Mouse (Mus musculus): ENCODE data around the gene Sh3tc1. TPM values are rescaled to one million over a fixed set of nuclear protein-coding genes. Genes with fewer than 3 reads are reported as not detected.

Sh3tc1 gene
- total RNA-seq, 2 experiments from 2014 or later: 1.6 to 2.7 TPM

DNA sequence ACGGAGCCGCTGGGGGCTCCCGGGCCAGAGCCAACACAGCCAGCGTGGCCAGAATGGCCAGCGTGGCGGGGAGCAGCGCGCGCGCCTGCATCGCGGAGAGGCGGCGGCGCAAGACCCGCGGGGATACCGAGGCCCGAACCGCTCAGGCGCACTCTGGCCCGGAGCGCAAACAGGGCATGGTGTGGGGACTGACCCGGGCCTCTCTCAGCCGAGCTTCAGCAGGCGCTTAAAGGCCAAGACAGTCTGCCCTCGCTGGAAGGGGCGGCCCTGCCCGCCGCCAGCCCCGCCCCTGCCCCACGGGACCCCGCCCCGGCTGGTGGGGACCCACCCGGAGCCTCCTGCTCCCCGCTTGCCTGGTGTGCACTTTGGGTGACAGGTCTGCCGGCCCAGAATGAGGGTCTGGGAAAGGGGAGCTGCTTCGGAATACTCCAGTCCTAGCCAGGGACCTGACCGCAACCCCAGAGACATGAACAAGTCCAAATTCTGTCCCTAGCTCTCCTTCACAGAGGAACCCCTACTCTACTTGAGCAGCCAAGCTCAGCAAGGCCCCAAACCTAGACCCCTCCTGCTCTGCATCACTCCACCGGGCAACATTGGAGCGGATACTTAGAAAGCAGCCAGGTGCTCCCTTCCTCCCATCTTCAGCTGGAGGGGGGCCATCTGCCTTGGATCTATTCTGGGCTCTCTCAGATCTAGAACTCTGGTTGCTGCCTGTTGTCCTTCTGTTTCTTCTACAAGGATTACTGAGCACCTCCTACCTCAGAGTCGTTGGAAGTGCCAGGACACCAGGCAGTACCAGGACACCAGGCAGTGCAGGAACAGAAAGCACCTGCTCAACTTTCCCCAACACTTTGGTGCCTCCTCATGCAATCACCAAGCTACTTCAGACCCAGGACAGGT, 60.3 kb downstream of the Sh3tc1 start, which contains the start of gene Htra3:
Htra3 (minus strand) TSS at position 527 of the 900 bp plus-strand sequence.
- no peak for DNase-seq

DNA sequence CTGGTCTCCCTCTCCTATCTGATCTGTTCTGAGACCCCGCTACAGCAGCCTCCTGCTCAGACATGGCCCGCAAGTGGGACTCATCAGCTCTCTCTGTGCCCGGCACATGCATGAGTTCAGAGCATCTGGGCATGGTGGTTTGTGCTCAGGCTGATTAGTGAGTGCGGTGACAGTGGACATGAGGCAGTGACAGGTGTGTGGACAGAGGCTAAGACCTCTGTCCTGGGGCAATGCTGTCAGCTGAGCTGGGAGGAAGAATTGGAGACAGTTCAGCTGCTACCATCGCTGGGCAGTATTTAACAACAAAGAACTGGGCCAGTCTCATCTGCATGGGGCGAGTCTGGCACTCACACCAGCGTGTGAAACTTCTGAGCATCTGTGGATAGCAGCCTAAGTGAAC, 62.8 kb downstream of the Sh3tc1 start:
- DNase-seq: no peak

- no peak for DNase-seq
Observed at GRCm38 (mm10) chr5:35674081-35674555, 65.7 kb downstream of the Sh3tc1 start.

DNA sequence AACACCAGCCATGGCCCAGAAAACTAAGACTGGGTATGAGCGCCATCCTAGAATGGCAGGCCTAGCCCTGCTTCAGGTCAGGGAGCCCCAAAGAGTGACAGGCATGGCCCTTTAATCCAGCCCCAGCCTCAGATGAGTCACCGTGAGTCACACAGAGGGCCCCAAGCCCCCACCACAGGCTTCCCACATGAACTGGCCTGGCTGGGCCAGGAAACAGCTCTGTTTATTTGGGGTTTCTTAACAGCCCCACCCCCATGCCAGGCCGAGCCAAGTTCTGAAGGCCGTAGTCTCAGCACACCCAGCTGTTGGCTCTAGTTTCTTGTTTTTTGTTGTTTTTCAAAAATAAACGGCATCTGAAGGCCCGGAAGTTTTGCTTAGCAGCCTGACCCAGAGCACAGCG, 66.7 kb downstream of the Sh3tc1 start:
- peak; percentile 44 to 52 for DNase-seq

DNA sequence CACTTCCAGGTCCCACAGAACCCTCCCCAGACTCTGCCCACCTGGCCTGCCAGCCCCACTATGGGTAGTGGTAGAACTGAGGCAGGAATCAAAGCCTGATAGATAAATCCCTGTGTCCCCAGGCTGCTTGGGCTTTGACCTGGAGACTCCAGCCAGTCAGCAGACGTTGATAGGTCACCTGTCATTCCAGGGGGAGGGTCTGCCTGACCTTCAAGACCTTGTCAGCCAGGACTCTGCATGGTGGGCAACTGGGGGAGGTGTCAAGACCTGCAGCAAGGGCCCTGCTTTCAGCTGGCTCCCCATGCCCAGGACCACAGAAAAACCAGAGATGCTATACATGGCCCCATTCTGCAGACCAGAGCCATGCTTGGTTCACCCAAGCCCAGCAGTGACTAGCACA, 67.2 kb downstream of the Sh3tc1 start:
- DNase-seq: no peak

DNA sequence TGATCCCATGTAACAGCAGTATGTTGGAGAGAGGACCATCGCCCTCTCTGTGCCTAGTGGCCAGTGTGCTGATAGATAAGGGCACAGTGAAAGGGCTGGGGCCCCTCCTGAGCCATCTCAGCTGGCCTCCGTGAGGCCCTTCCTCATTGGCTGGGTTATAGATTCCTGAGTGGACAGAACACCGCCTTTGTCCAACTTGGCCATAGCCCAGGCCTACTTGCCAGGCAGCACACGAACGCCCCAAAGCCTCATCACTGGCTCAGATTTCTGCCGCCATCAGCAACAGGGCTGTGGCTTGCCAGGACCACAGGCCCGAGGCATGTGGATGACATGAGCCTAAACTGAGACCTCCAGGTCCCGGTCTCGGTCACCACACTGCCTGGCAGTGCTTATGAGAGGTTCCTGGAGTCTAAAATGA, 68.3 kb downstream of the Sh3tc1 start:
- DNase-seq: peak; percentile 51 to 59

DNA sequence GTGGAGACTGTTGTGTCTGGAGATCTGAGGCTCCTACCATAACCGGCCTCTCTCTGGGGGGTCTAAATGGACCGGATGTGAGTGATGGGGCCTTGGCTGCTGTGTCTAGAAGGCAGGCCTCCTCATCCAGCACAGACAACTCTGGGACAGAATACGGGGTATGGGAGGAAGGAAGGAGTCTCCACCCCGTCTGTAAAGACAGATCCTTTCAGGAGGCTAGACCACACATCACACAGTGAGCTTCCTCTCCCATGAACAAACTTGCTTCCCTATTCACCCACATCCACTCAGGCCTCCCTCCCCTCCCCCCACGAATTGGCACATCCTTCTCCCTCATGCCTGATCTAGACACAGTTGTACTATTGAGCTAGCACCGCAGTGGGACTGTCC, 69.4 kb downstream of the Sh3tc1 start:
- no peak for DNase-seq

DNA sequence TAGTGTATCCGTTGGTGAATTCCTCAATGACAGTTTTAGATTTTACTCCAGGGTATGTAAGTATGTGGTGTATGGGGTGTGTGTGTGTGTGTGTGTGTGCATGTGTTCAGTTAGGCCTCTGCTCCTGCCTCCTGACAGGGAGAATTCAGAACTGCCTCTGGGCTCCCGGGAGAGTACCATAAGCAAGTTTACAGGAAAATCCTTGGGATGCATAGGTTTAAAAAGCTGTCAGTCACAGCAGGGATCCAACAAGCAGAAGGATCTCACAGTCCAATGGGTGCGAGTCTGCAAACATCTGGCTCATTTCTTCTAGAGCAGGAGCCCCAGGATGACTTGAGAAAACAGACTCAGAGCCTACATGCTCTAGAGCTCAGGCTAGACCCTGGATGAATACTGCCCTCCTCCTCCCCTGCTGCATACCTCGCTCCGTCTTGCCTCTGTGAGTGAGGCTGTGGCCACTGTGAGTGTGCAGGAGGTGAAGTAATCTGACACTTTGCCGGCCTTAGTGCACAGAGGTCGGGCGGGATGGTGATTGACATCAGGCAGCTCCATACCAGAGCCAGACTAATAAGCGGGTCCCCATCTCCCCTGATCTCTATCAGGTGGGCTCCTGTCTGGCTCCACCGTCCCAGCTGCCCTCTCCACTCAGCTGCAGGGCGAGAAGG, 69.9 kb downstream of the Sh3tc1 start:
- no peak for DNase-seq

DNA sequence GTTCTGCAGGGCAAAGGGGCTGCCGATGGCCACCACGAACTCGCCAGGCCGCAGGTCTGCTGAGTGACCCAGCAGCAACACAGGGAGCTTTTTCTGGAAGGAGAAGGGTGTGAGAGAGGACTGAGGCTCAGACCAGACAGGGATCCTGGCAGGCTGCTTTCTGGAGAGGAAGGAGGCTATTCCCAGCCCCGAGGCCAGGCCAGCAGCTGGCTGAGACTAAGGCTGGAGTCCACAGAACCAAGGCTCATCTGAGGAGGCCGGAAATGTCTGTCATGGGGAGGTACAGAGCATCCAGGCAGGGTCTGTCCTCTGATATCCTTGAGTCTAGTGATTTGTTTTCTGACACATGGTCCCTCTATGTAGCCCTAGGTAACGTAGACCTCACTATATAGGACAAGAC, 73.6 kb downstream of the Sh3tc1 start:
- DNase-seq: no peak

DNA sequence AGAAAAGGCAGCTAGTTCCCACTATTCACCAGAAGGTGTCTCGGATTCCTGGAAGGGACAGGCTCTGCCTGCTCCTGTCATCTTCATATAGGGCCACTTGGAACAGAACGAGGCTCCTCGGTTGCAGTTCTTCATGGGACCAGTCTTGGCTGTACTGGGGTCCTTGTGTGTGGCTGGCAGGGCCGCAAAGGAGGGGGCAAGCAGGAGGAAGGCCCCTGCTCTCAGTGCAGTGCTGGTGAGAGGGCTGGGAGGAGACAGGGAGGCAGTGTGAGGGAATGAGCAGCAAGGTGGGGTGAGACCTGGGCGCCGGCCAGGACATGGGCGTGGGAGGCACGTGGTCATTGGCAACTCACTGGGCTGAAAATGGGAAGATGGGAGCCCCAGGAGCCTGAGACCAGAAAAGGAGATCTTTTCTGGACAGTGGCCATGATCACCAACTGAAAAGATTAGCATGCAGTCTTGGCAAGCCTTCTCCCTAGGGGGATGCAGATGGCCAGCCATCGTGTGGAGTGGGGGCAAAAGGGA, 77.7 kb downstream of the Sh3tc1 start:
- no peak for DNase-seq

DNA sequence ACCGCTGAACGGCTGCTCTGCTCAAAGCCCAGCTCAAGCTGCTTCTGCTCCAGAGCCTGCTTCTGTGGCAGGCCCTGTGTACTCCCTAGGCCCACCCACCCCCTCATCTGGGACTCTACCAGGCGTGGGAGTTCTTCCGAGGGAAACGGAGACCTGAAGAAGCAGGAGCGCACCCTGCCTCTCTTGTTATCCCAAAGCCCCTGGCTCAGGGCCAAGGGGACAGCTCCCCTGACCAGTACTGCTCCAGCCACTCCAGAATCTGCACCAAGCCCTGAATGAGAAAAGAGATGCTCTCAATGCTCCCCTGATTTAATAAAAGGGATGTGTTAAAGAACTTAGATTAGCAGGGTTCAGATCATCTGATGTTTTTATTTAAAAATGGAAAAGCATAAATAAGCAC, 78.6 kb downstream of the Sh3tc1 start:
- DNase-seq: no peak

DNA sequence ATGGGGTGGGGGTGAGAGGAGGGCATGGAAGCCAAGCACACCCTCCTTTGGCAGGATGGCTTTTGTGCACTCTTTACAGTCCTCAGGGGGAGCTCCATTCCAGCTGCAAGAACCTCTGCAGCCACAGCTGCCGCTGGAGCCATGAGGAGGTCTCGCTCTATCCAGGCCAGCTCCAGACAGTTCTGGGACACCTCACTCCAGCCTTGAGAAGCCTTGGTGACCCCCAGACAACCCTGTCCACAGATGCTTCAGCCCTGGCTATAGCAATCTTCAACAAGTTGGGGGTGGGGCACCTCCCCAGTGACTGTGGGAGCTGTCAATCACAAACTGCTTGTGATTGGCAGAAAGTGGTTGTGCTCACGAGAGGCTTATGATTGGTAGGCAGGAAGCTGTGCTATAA, 80.3 kb downstream of the Sh3tc1 start:
- DNase-seq: no peak

DNA sequence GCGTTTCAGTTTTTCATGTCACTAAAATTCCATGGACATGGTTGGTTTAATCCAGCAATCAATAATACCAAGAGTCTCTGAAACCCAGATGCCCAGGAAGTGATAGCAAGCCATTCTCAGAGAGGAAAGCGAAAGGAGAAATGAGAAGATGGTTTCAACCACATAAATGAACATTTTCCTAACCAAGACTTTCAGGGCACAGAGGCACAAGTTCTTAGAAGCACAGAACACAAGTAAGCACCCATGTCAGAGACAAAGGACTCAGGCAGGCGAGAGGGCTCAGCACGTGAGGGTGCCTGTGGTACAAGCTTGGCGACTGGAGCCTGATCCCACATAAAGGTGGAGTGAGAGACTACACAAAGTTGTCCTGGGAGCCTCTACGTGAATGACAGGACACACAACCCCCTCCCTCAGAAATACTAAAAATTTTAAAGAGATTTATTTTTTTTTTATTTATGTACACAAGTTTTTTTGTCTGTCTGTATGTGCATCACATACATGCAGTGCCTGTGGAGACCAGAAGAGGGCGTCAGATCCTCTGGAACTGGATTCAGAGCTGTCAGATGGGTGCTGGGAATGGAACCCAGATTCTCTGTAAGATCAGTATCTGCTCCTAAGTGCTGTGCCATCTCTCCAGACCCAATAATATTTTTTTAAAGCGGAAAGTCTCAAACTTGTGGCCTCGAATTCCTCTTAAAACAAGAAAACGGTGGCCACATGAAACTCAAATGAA, 83.9 kb downstream of the Sh3tc1 start:
- no peak for DNase-seq

GRCm38 (mm10) chr5:35653743-35654395, 85.9 kb downstream of the Sh3tc1 start:
- DNase-seq: no peak

- DNase-seq: no peak
Observed at GRCm38 (mm10) chr5:35652872-35653271, 86.9 kb downstream of the Sh3tc1 start.

- no peak for DNase-seq
Observed at GRCm38 (mm10) chr5:35652319-35652718, 87.5 kb downstream of the Sh3tc1 start.

DNA sequence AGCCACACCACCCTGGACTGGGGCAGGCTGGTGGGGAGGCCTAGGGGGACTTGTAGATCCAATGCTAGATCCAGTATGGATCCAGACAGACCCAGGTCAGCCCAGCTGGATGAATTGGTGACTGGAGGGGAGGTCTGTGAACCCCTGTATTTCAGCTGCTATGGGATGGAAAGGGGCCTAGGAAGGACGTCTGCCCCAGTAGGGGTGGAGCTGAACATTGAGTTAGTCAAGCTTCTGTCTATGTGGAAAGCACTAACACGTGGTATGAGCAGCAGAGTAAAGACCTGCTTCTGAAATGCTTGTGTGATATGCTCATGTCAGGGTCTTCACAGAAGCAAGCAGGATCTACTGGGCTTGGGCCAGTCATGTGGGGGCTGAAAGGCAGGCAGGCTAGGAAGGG, 91.6 kb downstream of the Sh3tc1 start:
- DNase-seq: no peak

GRCm38 (mm10) chr5:35647562-35647961, 92.2 kb downstream of the Sh3tc1 start:
- DNase-seq: no peak
